In genomic region chr1:180587792-180588442, GRCm38 (mm10) we compare ENCODE assay signal across 13 mouse cellular contexts. TPM values are rescaled to one million over a fixed set of nuclear protein-coding genes. Genes with fewer than 3 reads are reported as not detected.
DNase-seq lines count a peak whose midpoint lies in the region; ATAC-seq and TF ChIP-seq lines count a peak whose summit lies in the region.
"Had no signal": no experiment of that assay in that cellular context is flagged by ENCODE, and none has a peak within 500 bp of the region (broad histone marks: within the 10 kb centered on the region; RNA-seq: fewer than 3 reads in every experiment).

No protein-coding gene starts in this region.

- no peak for TF ChIP-seq CTCF in bone marrow macrophage, adult 2 months (IDR thresholded peaks at IDR 0.05; ENCODE audit: low read depth, low read length)
- no peak for TF ChIP-seq CTCF in left cerebral cortex, adult 2 months (IDR thresholded peaks at IDR 0.05)

- no peak for TF ChIP-seq POLR2A in bone marrow macrophage, adult 2 months (IDR thresholded peaks at IDR 0.05; ENCODE audit: borderline replicate concordance, low read depth, low read length)

- peak; percentile 97 for ATAC-seq in granulocyte monocyte progenitor cell, adult 5-6 weeks (replicated peaks; ENCODE audit: poor library complexity, severe bottlenecking)
- ATAC-seq: forebrain, postnatal 0 days had no signal

- peaks cover 26% of the 10 kb centered on the region for H3K4me1 ChIP-seq in bone marrow macrophage, adult 2 months (ENCODE audit: control insufficient read depth, insufficient read depth, low read length)
- H3K4me1 ChIP-seq: hindbrain, embryonic 15.5 days; limb, embryonic 15.5 days had no signal

- no peak overlapping the region for H3K4me3 ChIP-seq in bone marrow macrophage, adult 2 months (ENCODE audit: insufficient read depth, low read length)
- H3K4me3 ChIP-seq in left cerebral cortex, adult 2 months: no peak overlapping the region
- H3K4me3 ChIP-seq: hindbrain, embryonic 15.5 days; limb, embryonic 15.5 days had no signal

- DNase-seq in layer of hippocampus, adult 9-11 months: peak; percentile 85
- DNase-seq in layer of hippocampus, adult 9-10 months (ENCODE audit: low spot score): no peak
- DNase-seq in spleen, adult 18-20 months: peak; percentile 55 to 67
- DNase-seq in left cerebral cortex, adult 2 months (ENCODE audit: extremely low spot score in 1 of 2, low spot score in 2 of 2): no peak
- DNase-seq in embryo, embryonic 10.5 days (ENCODE audit: low spot score): no peak
- DNase-seq: adrenal gland, postnatal 36 days; forebrain, postnatal 0 days; kidney, postnatal 10 days; midbrain, embryonic 14.5 days had no signal

- peak overlapping the region; percentile 68 for H3K27ac ChIP-seq in bone marrow macrophage, adult 2 months (ENCODE audit: insufficient read depth, low read depth, low read length)
- H3K27ac ChIP-seq in left cerebral cortex, adult 2 months: no peak overlapping the region
- H3K27ac ChIP-seq: hindbrain, embryonic 15.5 days; limb, embryonic 15.5 days had no signal

- intact Hi-C loops in left cerebral cortex, adult 2 months (cut with DNase I): loop anchor here (5.0 kb wide), 1 partner anchor 159 kb away; no protein-coding TSS in a partner anchor

RNA-seq across cellular contexts. Expression of gene Parp1, which starts 19.2 kb away (rescaled TPM):
- 48.9 and 52.0 TPM in 2 replicates for polyA plus RNA-seq in bone marrow macrophage, adult 2 months (2012; ENCODE audit: insufficient read depth, insufficient read length, missing spikeins)
- 120 and 129 TPM in 2 replicates for total RNA-seq in granulocyte monocyte progenitor cell, adult 5-6 weeks (2014; fragmentation: Nextera tagmentation)
- total RNA-seq in granulocyte monocyte progenitor cell, adult 5-6 weeks (2017): 173 and 204 TPM in 2 replicates
- 10 to 100 TPM; 89.0 to 90.3 TPM for total RNA-seq in left cerebral cortex, adult 2 months (2021)

RNA-seq across cellular contexts. Expression of gene Lin9, which starts 53.0 kb away (rescaled TPM):
- 14.4 and 14.7 TPM in 2 replicates for polyA plus RNA-seq in bone marrow macrophage, adult 2 months (2012; ENCODE audit: insufficient read depth, insufficient read length, missing spikeins)
- 21.2 and 30.4 TPM in 2 replicates for total RNA-seq in granulocyte monocyte progenitor cell, adult 5-6 weeks (2014; fragmentation: Nextera tagmentation)
- 28.7 and 39.6 TPM in 2 replicates for total RNA-seq in granulocyte monocyte progenitor cell, adult 5-6 weeks (2017)
- 1 to 10 TPM; 4.3 to 4.4 TPM for total RNA-seq in left cerebral cortex, adult 2 months (2021)

Comparison
In these comparisons a context has a peak if more than half of its experiments do, and no peak if none do; other contexts are left out.
1. DNase-seq: peak in layer of hippocampus, adult 9-11 months (single experiment) and spleen, adult 18-20 months (2 of 2); none in layer of hippocampus, adult 9-10 months (single experiment), left cerebral cortex, adult 2 months (0 of 2) and embryo, embryonic 10.5 days (single experiment).
2. RNA of gene Lin9, which starts 53.0 kb away (total RNA-seq): 21.2 to 39.6 TPM in granulocyte monocyte progenitor cell, adult 5-6 weeks; 4.3 to 4.4 TPM in left cerebral cortex, adult 2 months; every median in the first group is over 4 times any median in the second.